Mouse (Mus musculus) myocyte (in vitro differentiated cells): ENCODE results near the gene Adam11. TPM values are rescaled to one million over a fixed set of nuclear protein-coding genes. Genes with fewer than 3 reads are reported as not detected.

Source experiments
- H3K27me3 ChIP-seq: one replicate; pipeline ENCODE4 v1.6.1; 2011; ENCODE audit not compliant: control insufficient read depth, insufficient read depth, insufficient read length
- H3K36me3 ChIP-seq: one replicate; pipeline ENCODE4 v1.6.1; 2011; ENCODE audit not compliant: control insufficient read depth, insufficient read depth
- H3K4me2 ChIP-seq: one replicate; pipeline ENCODE4 v1.6.1; 2011; ENCODE audit warnings: low read depth, control low read depth
- H3K4me3 ChIP-seq: one replicate; pipeline ENCODE4 v1.5.1; 2011; ENCODE audit warnings: mild to moderate bottlenecking, control low read depth, moderate library complexity
- H3K79me2 ChIP-seq: one replicate; pipeline ENCODE4 v1.6.1; 2011; ENCODE audit not compliant: control insufficient read depth, insufficient read depth
- H3ac ChIP-seq: one replicate; pipeline ENCODE4 v1.6.1; 2011; ENCODE audit not compliant: control insufficient read depth, insufficient read length
- CEBPB ChIP-seq: IDR thresholded peaks from 2 replicates; pipeline ENCODE4 v1.6.1; 2011; ENCODE audit warnings: mild to moderate bottlenecking, moderate library complexity; ENCODE audit not compliant: poor library complexity, insufficient read depth, severe bottlenecking
- E2F4 ChIP-seq: IDR thresholded peaks from one replicate; pipeline ENCODE4 v1.6.1; 2011; ENCODE audit warnings: mild to moderate bottlenecking, control low read depth, moderate library complexity; ENCODE audit not compliant: insufficient read depth
- MAX ChIP-seq: IDR thresholded peaks from one replicate; pipeline ENCODE4 v1.6.1; 2011; ENCODE audit warnings: low read depth, mild to moderate bottlenecking, control low read depth
- MYOD1 ChIP-seq, 3 experiments: IDR thresholded peaks; one replicate each; pipeline ENCODE4 v1.6.1; 2011; ENCODE audit warnings: control low read depth in 2 of 3, low read depth in 2 of 3, mild to moderate bottlenecking in 2 of 3, moderate library complexity in 1 of 3; ENCODE audit not compliant: insufficient read length in 2 of 3, control insufficient read depth in 1 of 3
- MYOG ChIP-seq, 3 experiments: IDR thresholded peaks; one replicate each; pipeline ENCODE4 v1.6.1; 2011; ENCODE audit warnings: control low read depth in 2 of 3, low read depth in 2 of 3, mild to moderate bottlenecking in 2 of 3; ENCODE audit not compliant: insufficient read length in 2 of 3, control insufficient read depth in 1 of 3, insufficient read depth in 1 of 3
- POLR2A ChIP-seq: IDR thresholded peaks from one replicate; pipeline ENCODE4 v1.6.1; 2011; ENCODE audit warnings: low read depth, mild to moderate bottlenecking, control low read depth, moderate library complexity; ENCODE audit not compliant: insufficient read length
- POLR2AphosphoS2 ChIP-seq: IDR thresholded peaks from one replicate; pipeline ENCODE4 v1.6.1; 2011; ENCODE audit warnings: low read depth, control low read depth; ENCODE audit not compliant: insufficient read length
- REST ChIP-seq: IDR thresholded peaks from one replicate; pipeline ENCODE4 v1.6.1; 2011; ENCODE audit warnings: mild to moderate bottlenecking, control low read depth, moderate library complexity; ENCODE audit not compliant: insufficient read depth, insufficient read length
- SRF ChIP-seq: IDR thresholded peaks from one replicate; pipeline ENCODE4 v1.6.1; 2011; ENCODE audit warnings: low read depth; ENCODE audit not compliant: control insufficient read depth, insufficient read length
- TCF12 ChIP-seq: IDR thresholded peaks from one replicate; pipeline ENCODE4 v1.6.1; 2011; ENCODE audit warnings: mild to moderate bottlenecking, control low read depth; ENCODE audit not compliant: poor library complexity, insufficient read depth, severe bottlenecking
- TCF3 ChIP-seq: IDR thresholded peaks from one replicate; pipeline ENCODE4 v1.6.1; 2011; ENCODE audit warnings: low read depth, control low read depth; ENCODE audit not compliant: insufficient read length
- USF1 ChIP-seq: IDR thresholded peaks from one replicate; pipeline ENCODE4 v1.6.1; 2011; ENCODE audit warnings: low read depth, mild to moderate bottlenecking, control low read depth, moderate library complexity
- polyA plus RNA-seq: library from polyadenylated mRNA; unstranded; fragments of >200 nt; fragmentation: generic; extraction: Trizol; gene quantifications from one replicate; pipeline ENCODE4 v1.2.1, GENCODE M21; 2012; ENCODE audit warnings: missing spikeins

Adam11 gene
- polyA plus RNA-seq, 1 experiment = 0.19 TPM

DNA sequence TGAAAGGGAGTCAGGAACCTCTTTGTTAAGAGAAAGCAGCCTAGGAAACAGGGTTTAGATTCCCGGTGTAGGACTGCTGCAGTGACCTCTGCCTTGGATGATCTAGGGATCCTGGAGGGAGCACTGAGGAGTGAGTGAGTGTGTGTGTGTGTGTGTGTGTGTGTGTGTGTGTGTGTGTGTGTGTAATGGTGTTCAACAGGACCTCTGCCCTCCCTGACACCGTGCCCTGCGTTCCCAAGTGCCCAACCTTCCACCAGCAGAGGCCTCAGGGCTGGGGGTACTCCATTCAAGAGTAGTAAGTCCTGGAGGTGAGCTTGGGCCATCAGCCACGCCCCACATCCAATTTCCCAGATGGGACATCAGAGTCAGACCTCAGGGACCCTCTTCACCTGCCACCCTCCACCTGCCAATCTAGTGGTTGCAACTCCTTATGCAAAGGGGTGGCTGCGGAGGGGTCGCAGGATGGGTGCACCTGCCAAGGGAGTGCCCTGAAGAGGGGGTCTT lies 382 bp upstream of the Adam11 start:
- Histone ChIP-seq H3K79me2 (no peaks in the 10 kb centered on the region), H3K4me3 (no peak overlapping the region), H3ac (no peak overlapping the region), H3K36me3 (no peaks in the 10 kb centered on the region), H3K27me3 (peaks cover 30% of the 10 kb centered on the region), H3K4me2 (no peak overlapping the region)
- TF ChIP-seq USF1 (no peak), TCF12 (no peak), E2F4 (no peak), MYOD1 (IDR thresholded peaks at IDR 0.05; ENCODE audit: control insufficient read depth in 1 of 3, insufficient read length in 2 of 3, low read depth in 2 of 3) (no peak), MAX (no peak), POLR2AphosphoS2 (no peak), POLR2A (no peak), TCF3 (no peak), CEBPB (no peak), REST (no peak), MYOG (IDR thresholded peaks at IDR 0.05; ENCODE audit: control insufficient read depth in 1 of 3, insufficient read depth in 1 of 3, insufficient read length in 2 of 3, low read depth in 2 of 3) (no peak), SRF (no peak)

DNA sequence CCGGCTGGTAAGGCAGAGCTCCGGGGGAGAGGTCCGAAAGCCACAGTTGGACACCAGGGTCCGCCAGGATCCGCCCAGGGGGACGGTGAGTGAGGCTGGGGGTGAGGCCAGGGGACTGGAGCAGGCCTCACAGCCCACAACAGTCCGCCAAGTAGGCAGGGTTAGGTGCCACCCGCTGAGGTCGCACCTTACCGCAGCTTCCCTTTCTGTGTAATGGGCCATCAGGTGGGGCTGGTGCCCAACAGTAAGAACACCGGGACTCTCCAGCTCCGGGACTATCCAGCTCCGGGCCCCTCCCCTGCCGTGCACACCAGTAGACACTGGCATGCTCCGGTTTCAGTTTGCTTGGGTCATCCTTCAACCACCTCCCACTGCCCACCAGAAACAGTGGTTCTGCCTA lies 1.0 kb downstream of the Adam11 start:
- Histone ChIP-seq H3K36me3 (no peaks in the 10 kb centered on the region), H3K4me2 (no peak overlapping the region), H3K79me2 (no peaks in the 10 kb centered on the region), H3ac (no peak overlapping the region), H3K4me3 (no peak overlapping the region), H3K27me3 (peaks cover 30% of the 10 kb centered on the region)
- no peak for TF ChIP-seq MYOG (IDR thresholded peaks at IDR 0.05; ENCODE audit: control insufficient read depth in 1 of 3, insufficient read depth in 1 of 3, insufficient read length in 2 of 3, low read depth in 2 of 3)
- no peak for TF ChIP-seq TCF3
- no peak for TF ChIP-seq CEBPB
- TF ChIP-seq USF1 = no peak
- no peak for TF ChIP-seq SRF
- no peak for TF ChIP-seq POLR2A

- peaks cover 30% of the 10 kb centered on the region for H3K27me3 ChIP-seq
- H3K36me3 ChIP-seq = no peaks in the 10 kb centered on the region
- H3ac ChIP-seq = no peak overlapping the region
- TF ChIP-seq MAX (no peak), CEBPB (no peak), POLR2AphosphoS2 (no peak), TCF12 (no peak), REST (no peak), TCF3 (no peak), MYOD1 (IDR thresholded peaks at IDR 0.05; ENCODE audit: control insufficient read depth in 1 of 3, insufficient read length in 2 of 3, low read depth in 2 of 3) (no peak), E2F4 (no peak)
- no peak overlapping the region for H3K4me2 ChIP-seq
- H3K79me2 ChIP-seq = no peaks in the 10 kb centered on the region
- no peak overlapping the region for H3K4me3 ChIP-seq
Measured at GRCm38 (mm10) chr11:102763009-102763767, 1.9 kb downstream of the Adam11 start.

GRCm38 (mm10) chr11:102765416-102765815 lies 4.2 kb downstream of the Adam11 start:
- no peak overlapping the region for H3ac ChIP-seq
- TF ChIP-seq POLR2AphosphoS2 = no peak
- peak in 1 of 3 experiments; percentile 32 for TF ChIP-seq MYOG (IDR thresholded peaks at IDR 0.05; ENCODE audit: control insufficient read depth in 1 of 3, insufficient read depth in 1 of 3, insufficient read length in 2 of 3, low read depth in 2 of 3)
- no peak overlapping the region for H3K4me2 ChIP-seq

DNA sequence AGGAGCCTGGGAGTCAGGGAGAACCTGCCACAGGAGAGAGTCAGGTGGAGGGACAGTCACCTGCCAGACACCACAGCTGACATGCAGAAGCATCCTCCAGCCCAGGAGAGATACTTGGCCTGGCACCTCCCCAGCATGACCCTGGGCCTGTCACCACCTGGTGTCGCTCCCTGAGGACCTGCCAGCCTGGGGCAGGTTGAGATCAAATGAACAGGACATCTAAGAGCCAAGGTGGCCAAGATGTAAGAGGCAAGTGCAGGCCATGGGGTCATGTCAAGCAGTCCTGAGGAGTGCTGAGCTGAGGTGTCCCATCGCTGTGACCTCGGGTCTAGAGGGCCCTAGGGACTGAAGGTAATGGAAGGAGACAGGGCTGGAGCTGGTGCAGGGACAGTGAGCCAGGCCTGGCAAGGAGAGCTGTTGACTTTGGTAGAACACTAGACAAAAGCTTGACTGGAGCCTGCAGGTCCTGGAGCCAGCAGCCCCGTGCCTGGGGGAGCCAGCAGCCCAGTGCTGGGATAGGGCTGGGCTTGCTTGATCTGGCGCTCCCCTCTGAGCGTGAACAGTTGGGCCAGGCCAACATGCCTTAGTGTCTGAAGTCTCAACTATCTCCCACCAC lies 5.9 kb downstream of the Adam11 start:
- Histone ChIP-seq H3K36me3 (no peaks in the 10 kb centered on the region), H3K27me3 (peaks cover 17% of the 10 kb centered on the region), H3ac (no peak overlapping the region), H3K79me2 (no peaks in the 10 kb centered on the region), H3K4me3 (no peak overlapping the region), H3K4me2 (no peak overlapping the region)
- TF ChIP-seq MYOD1 (IDR thresholded peaks at IDR 0.05; ENCODE audit: control insufficient read depth in 1 of 3, insufficient read length in 2 of 3, low read depth in 2 of 3) = no peak
- TF ChIP-seq USF1 = no peak
- no peak for TF ChIP-seq REST
- TF ChIP-seq MYOG (IDR thresholded peaks at IDR 0.05; ENCODE audit: control insufficient read depth in 1 of 3, insufficient read depth in 1 of 3, insufficient read length in 2 of 3, low read depth in 2 of 3) = no peak
- no peak for TF ChIP-seq POLR2A
- no peak for TF ChIP-seq TCF3
- TF ChIP-seq SRF = no peak
- TF ChIP-seq CEBPB = no peak
- no peak for TF ChIP-seq TCF12
- no peak for TF ChIP-seq POLR2AphosphoS2
- no peak for TF ChIP-seq MAX
- TF ChIP-seq E2F4 = no peak

More at GRCm38 (mm10) chr11:102765416-102765815, 4.2 kb downstream of the Adam11 start:
- no peaks in the 10 kb centered on the region for H3K36me3 ChIP-seq
- H3K27me3 ChIP-seq = peaks cover 30% of the 10 kb centered on the region
- no peak overlapping the region for H3K4me3 ChIP-seq
- no peaks in the 10 kb centered on the region for H3K79me2 ChIP-seq
